ENCODE assay signal across 8 mouse cellular contexts in genomic region chr17:84480464-84481355, GRCm38 (mm10). TPM values are rescaled to one million over a fixed set of nuclear protein-coding genes. Genes with fewer than 3 reads are reported as not detected.
DNase-seq lines count a peak whose midpoint lies in the region; ATAC-seq and TF ChIP-seq lines count a peak whose summit lies in the region.

No protein-coding gene starts in this region.

- 55% methylated on average over 15 of the region's 15 CpGs for WGBS in heart, embryonic 12.5 days
- 43% methylated on average over 15 of the region's 15 CpGs for WGBS in midbrain, embryonic 16.5 days

- no peak overlapping the region for H3K4me2 ChIP-seq in heart, embryonic 12.5 days
- no peak overlapping the region for H3K4me2 ChIP-seq in midbrain, embryonic 16.5 days (ENCODE audit: low read length)

- no peak for TF ChIP-seq POLR2A in brain, embryonic 14.5 days (IDR thresholded peaks at IDR 0.05; ENCODE audit: borderline replicate concordance, extremely low read depth, insufficient read depth, insufficient read length, poor library complexity, severe bottlenecking)

- DNase-seq in heart, adult 11 months = peak; percentile 88
- peak; percentile 11 for DNase-seq in CD4-positive helper T cell, adult 2 months (ENCODE audit: low read depth, low spot score)
- DNase-seq in brain, embryonic 14.5 days (ENCODE audit: low read depth) = peak; percentile 67
- DNase-seq in kidney, postnatal 10 days = peak; percentile 37
- no peak for DNase-seq in ovary, adult 18-20 months (ENCODE audit: low spot score)
- DNase-seq in layer of hippocampus, adult 8-10 months (ENCODE audit: low spot score in 2 of 2) = no peak

- no peak overlapping the region for H3K9ac ChIP-seq in heart, embryonic 12.5 days
- H3K9ac ChIP-seq in midbrain, embryonic 16.5 days (ENCODE audit: low read depth, low read length) = no peak overlapping the region

- H3K36me3 ChIP-seq in heart, embryonic 12.5 days = no peaks in the 10 kb centered on the region
- H3K36me3 ChIP-seq in midbrain, embryonic 16.5 days (ENCODE audit: control insufficient read depth, insufficient read depth, low read length) = no peaks in the 10 kb centered on the region

- peak; percentile 54; the same call in 1 of the 2 replicates for TF ChIP-seq CTCF in brain, embryonic 14.5 days (IDR thresholded peaks at IDR 0.05; ENCODE audit: borderline replicate concordance, extremely low read depth, insufficient read depth, insufficient read length)

- H3K27ac ChIP-seq in heart, embryonic 12.5 days (ENCODE audit: poor library complexity, severe bottlenecking) = no peak overlapping the region
- H3K27ac ChIP-seq in midbrain, embryonic 16.5 days (ENCODE audit: low read length) = no peak overlapping the region

- ATAC-seq in heart, embryonic 12.5 days (ENCODE audit: insufficient number of reproducible peaks, low FRiP score) = no peak
- ATAC-seq in midbrain, embryonic 16.5 days = peak; percentile 56; the same call in 1 of the 2 replicates

- H3K9me3 ChIP-seq in heart, embryonic 12.5 days (replicated peaks) = no peaks in the 10 kb centered on the region
- H3K9me3 ChIP-seq in midbrain, embryonic 16.5 days (replicated peaks; ENCODE audit: control insufficient read depth, low read length, poor library complexity, severe bottlenecking) = no peaks in the 10 kb centered on the region

- 0 out of 2 replicates have a peak, but pooled peaks cover 3% of the 10 kb centered on the region for H3K4me1 ChIP-seq in heart, embryonic 12.5 days (replicated peaks)
- H3K4me1 ChIP-seq in midbrain, embryonic 16.5 days (ENCODE audit: control insufficient read depth, insufficient read depth, low read length) = no peaks in the 10 kb centered on the region

- no peaks in the 10 kb centered on the region for H3K27me3 ChIP-seq in heart, embryonic 12.5 days (replicated peaks)
- no peaks in the 10 kb centered on the region for H3K27me3 ChIP-seq in midbrain, embryonic 16.5 days (ENCODE audit: control insufficient read depth, insufficient read depth, low read depth, low read length)

- H3K4me3 ChIP-seq in heart, embryonic 12.5 days = no peak overlapping the region
- H3K4me3 ChIP-seq in midbrain, embryonic 16.5 days (ENCODE audit: low read depth, low read length) = no peak overlapping the region

RNA-seq across cellular contexts. Expression of gene Thada, which starts 14.7 kb away (rescaled TPM):
- 6.4 and 7.8 TPM in 2 replicates for polyA plus RNA-seq in heart, embryonic 12.5 days (2016; fragmentation: Nextera tagmentation; extraction: Ambion mirVana)
- 6.5 and 10.2 TPM in 2 replicates for polyA plus RNA-seq in brain, embryonic 14.5 days (2012; rRNA removed)
- 6.5 and 7.3 TPM in 2 replicates for polyA plus RNA-seq in midbrain, embryonic 16.5 days (2015; fragmentation: Nextera tagmentation; extraction: Ambion mirVana)
- 10 to 100 TPM; 14.7 to 20.5 (median 16.9) TPM for total RNA-seq in layer of hippocampus, adult 8-10 months (2022)

RNA-seq across cellular contexts. Expression of gene Plekhh2, which starts 31.0 kb away (rescaled TPM):
- polyA plus RNA-seq in heart, embryonic 12.5 days (2016; fragmentation: Nextera tagmentation; extraction: Ambion mirVana) = 3.3 and 3.6 TPM in 2 replicates
- polyA plus RNA-seq in brain, embryonic 14.5 days (2012; rRNA removed) = 3.8 and 4.9 TPM in 2 replicates
- 1.9 and 2.3 TPM in 2 replicates for polyA plus RNA-seq in midbrain, embryonic 16.5 days (2015; fragmentation: Nextera tagmentation; extraction: Ambion mirVana)
- 1 to 10 TPM; 6.2 to 8.2 (median 6.5) TPM for total RNA-seq in layer of hippocampus, adult 8-10 months (2022)

Comparison
In these comparisons a context has a peak if more than half of its experiments do, and no peak if none do; other contexts are left out.
1. DNase-seq: peak in heart, adult 11 months (single experiment), CD4-positive helper T cell, adult 2 months (single experiment), brain, embryonic 14.5 days (single experiment) and kidney, postnatal 10 days (single experiment); none in ovary, adult 18-20 months (single experiment) and layer of hippocampus, adult 8-10 months (0 of 2).